Mouse (Mus musculus): Measurements from ENCODE around the gene Znfx1.

Gene Znfx1

DNA sequence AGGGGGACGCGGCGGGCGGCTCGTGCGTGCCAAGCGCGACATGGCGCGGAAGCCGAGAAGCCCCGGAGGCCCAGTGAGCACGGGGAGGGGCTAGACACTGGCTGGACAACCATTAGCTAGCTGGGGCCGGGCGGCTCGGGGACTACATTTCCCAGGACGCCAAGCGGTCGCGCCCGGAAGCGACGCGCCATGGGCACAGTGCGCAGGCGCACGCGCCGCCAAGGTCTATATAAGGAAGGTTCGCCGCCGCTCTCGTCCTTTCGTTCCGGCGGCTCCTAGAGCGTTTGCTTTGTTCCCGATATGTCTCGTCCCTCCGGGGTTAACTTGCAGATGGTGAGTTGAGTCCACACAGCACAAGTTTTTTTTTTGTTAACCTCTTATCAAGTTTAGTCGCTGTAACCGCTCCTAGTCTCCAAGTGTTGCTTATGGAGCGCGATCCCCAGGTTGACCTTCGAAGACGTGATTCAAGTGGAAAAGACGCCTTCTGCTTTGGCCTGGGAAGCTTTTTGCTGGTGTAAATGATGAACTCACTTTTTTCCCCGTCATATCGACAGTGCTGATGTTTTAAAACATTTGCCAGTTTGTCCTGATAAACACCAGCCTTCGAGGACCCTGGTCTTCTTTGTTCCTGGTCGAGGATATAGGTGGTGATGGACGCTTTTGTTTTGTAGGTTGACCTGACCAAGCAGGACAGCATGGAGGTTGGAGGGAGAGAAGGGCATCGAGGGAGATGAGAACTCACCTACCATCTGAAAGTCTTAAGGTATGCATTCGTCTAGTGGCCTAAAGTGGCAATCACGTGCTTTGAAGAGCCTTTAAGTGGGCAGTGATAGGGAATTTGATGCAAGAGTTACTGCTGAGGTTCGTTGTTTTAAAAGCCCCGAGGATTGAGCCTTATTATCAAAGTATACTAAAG, at the start of gene Znfx1:
Gene Znfx1 (minus strand): TSS at position 51 of the 916 bp plus-strand sequence.
- in situ Hi-C loops (cut with MboI; ENCODE audit: unreplicated experiment in 2 of 2) = no loop called here

DNA sequence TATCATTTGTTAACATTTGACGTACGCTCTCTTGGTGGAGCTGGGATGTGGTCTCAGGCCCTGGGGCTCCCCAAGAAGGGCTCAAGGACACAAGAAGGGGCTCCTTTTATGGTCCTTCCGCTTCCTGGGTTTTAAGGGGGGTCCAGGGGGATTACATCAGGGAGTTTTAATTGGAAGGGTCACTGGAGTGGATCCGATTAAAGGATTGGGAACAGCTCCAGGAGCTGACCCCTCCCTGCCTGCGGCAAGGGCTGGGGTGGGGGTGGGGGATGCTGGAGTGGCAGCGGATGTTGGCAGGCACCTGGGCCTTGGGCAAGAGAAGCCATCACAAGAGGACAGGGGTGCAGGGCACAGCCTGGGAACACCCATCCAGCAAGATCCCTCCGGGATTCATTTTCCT, 49.4 kb upstream of the Znfx1 start:
- in situ Hi-C loops (cut with MboI; ENCODE audit: unreplicated experiment in 2 of 2) = loop anchor here (5.0 to 10.0 kb wide), 7 partner anchors 40 to 165 kb away; no protein-coding TSS in a partner anchor

DNA sequence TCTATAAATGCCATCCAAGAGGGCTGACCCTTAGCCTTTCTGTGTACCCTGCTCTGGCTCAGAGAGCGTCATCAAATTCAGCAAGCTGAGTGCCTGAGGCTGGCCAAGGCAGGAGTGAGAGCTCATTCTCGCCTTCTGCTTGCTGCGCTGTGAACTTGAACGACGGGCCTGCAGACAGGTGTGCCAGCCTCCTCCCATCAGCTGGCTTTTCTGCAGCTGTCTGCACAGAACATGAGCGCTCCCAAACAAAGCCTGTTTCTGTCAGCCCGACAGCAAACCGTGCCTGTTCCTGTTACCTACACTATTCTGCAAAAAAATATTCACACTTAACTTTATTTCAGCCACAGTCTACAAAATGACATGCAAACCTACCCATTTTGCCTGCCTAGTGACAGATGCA, 46.7 kb upstream of the Znfx1 start:
- in situ Hi-C loops (cut with MboI; ENCODE audit: unreplicated experiment in 2 of 2) = no loop called here

- in situ Hi-C loops (cut with MboI; ENCODE audit: unreplicated experiment in 2 of 2) = no loop called here
Observed at GRCm38 (mm10) chr2:167103546-167103945, 40.7 kb upstream of the Znfx1 start.

- in situ Hi-C loops (cut with MboI; ENCODE audit: unreplicated experiment in 2 of 2) = no loop called here
Observed at GRCm38 (mm10) chr2:167101743-167102441, 39.1 kb upstream of the Znfx1 start.

DNA sequence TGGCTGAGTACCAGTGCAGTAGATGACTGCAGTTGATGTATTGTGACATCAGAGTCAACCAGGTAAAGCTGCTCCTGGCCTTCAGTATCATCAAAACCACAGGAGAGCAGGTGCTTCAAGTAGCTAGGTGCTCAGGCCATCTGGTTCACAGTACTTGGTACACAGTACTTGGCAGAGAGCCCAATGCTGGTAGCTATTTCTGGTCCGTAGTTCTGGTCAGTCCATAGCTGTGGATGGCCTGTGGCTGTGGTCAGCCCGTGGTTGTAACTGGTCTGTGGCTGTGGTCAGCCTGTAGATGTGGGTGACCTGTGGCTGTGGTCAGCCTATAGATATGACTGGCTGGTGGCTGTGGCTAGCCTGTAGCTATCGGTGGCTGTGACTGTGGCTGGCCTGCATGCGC, 31.9 kb upstream of the Znfx1 start:
- in situ Hi-C loops (cut with MboI; ENCODE audit: unreplicated experiment in 2 of 2) = no loop called here

GRCm38 (mm10) chr2:167093171-167093900, 30.5 kb upstream of the Znfx1 start:
- in situ Hi-C loops (cut with MboI; ENCODE audit: unreplicated experiment in 2 of 2) = no loop called here

GRCm38 (mm10) chr2:167090271-167090670, 27.5 kb upstream of the Znfx1 start:
- in situ Hi-C loops (cut with MboI; ENCODE audit: unreplicated experiment in 2 of 2) = no loop called here

- in situ Hi-C loops (cut with MboI; ENCODE audit: unreplicated experiment in 2 of 2) = no loop called here
Observed at GRCm38 (mm10) chr2:167086836-167087235, 24.0 kb upstream of the Znfx1 start.

- in situ Hi-C loops (cut with MboI; ENCODE audit: unreplicated experiment in 2 of 2) = no loop called here
Observed at GRCm38 (mm10) chr2:167086092-167086491, 23.3 kb upstream of the Znfx1 start.

GRCm38 (mm10) chr2:167081639-167082038, 18.8 kb upstream of the Znfx1 start:
- in situ Hi-C loops (cut with MboI; ENCODE audit: unreplicated experiment in 2 of 2) = no loop called here

DNA sequence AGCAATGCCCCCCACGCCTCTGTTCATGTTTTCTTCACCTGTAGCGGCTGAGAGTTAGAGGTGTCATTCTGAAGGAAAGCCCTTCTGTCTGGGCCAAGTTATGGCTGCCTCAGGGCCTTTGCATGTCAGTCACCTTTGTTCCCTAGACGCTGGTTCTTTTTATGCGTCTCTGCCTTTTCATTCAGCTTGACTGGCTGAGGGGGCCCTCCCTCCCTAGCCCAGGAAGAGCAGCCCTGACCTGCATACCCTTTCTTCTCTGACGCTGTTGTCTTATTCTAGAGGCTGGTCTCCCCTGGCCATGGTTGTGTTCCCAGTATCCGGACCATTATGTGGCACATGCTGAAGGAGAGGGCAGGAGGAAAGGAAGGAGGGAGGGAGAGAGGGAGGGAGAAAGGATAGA, 18.3 kb upstream of the Znfx1 start:
- in situ Hi-C loops (cut with MboI; ENCODE audit: unreplicated experiment in 2 of 2) = no loop called here

DNA sequence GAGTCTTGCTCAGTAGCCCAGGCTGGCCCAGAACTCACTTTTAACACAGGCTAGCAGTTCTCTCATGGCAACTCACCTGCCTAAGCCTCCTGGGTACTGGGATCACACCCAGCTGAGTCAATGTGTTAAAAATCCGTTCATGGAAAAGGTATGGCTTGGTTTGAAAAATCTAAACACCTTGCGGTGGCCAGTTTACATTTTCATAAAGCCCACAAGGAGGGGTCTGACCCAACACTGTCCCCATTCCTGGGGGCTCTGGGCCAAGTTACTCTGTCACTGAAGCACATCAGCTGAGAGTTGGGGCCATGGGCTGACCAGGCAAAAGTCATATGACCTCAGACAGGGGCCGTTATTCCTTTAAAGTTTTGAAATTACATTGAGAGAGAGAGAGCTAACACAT, 17.6 kb upstream of the Znfx1 start:
- in situ Hi-C loops (cut with MboI; ENCODE audit: unreplicated experiment in 2 of 2) = no loop called here

GRCm38 (mm10) chr2:167079535-167080257, 16.9 kb upstream of the Znfx1 start:
- in situ Hi-C loops (cut with MboI; ENCODE audit: unreplicated experiment in 2 of 2) = no loop called here

- in situ Hi-C loops (cut with MboI; ENCODE audit: unreplicated experiment in 2 of 2) = no loop called here
Observed at GRCm38 (mm10) chr2:167078931-167079495, 16.2 kb upstream of the Znfx1 start.

- in situ Hi-C loops (cut with MboI; ENCODE audit: unreplicated experiment in 2 of 2) = no loop called here
Observed at GRCm38 (mm10) chr2:167078486-167078885, 15.7 kb upstream of the Znfx1 start.

GRCm38 (mm10) chr2:167077199-167077962, 14.6 kb upstream of the Znfx1 start:
- in situ Hi-C loops (cut with MboI; ENCODE audit: unreplicated experiment in 2 of 2) = no loop called here

DNA sequence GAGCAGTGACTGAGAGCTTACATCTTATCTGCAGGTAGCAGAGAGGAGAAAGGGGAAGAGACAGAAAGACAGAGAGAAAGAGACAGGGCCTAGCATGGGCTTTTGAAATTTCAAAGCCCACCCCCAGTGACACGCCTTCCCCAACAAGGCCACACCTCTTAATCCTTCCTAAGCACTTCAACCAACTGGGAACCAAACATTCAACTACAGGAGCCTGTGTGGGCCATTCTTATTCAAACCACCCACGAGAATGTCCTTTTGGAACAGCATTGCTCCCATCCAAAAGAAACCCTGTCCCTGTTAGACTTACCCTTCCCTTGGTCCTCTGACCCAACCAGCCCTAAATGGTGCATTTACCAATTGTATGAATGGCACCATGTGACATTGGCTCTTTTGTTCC, 13.9 kb upstream of the Znfx1 start:
- in situ Hi-C loops (cut with MboI; ENCODE audit: unreplicated experiment in 2 of 2) = no loop called here

DNA sequence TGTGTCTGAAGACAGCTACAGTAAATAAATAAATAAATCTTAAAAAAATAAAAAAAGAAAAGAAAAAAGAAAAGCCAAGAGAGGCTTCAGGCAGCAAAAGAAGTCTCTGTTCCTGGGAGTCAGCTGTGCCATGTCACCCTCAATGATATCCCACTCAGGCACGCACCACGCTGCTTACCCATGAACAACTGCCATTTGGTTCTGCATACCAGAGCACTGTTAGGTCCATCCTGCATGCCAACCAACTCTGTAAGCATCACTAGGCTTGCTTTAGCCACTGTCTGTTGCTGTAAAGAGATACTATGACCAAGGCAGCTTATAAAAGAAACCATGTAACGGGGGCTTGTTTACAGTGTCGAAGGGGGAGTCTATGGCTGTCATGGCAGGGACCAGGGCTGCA, 13.5 kb upstream of the Znfx1 start:
- in situ Hi-C loops (cut with MboI; ENCODE audit: unreplicated experiment in 2 of 2) = no loop called here
